Mouse (Mus musculus) naive thymus-derived CD4-positive, alpha-beta T cell, adult 2 months (primary cell): ENCODE results near the gene Rbm33.
A peak's percentile ranks its signal among the peaks of the same experiment; 100 is the strongest.

Experiments
- DNase-seq: peaks from one replicate; pipeline ENCODE4 v3.0.0-alpha.2; 2011; ENCODE audit warnings: low read depth

The Rbm33 gene

DNA sequence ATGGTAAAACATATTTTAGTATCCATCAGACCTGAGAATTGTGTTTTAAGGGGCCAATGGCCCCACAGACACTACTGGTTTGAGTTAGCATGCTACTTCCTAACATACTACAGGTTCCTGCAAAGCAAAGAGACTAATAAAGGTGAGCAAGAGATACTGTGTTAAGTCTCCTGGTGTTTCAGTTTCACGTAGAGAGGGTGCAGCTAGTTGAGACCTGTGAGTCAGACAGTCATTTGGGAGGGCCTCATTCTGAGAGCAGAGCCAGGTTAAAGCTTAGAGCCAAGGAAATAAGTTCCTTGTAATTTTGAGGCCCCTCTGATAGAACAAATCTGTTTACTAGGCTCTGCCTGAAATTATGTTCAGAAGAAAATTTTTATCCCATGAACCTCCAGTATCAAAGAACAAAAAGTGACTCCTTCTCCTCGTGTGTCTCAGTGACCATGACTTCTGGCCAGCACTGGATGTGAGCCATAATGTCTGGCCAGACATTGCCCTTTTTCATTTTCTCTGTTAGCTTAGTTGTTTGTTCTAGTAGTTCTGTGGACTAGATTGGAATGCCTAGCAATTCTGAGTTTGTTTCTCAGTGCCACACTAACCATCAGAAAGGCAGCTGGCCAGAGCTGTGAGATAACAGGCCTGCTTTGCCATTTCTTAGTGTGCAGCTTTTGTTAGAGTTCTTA lies 95.2 kb downstream of the Rbm33 start:
- DNase-seq: no peak

DNA sequence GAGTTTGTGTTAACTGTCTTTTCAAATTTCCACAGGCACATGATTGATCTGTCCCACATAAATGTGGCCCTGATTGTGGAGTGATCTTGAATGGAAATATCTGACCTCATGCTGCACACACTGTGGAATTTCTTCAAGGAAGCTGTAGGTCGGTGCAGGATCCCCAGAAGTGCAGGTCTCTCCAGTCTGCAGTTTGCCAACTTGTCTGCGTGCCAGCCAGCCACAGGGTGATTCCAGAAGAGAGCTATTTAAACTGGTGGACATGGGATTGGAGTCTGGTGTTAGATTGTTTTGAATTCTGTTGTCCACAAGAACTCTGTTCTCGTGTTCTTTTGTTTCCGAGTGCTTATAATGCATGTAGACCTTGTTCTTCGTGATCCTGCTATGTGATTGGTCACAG lies 96.6 kb downstream of the Rbm33 start:
- no peak for DNase-seq

DNA sequence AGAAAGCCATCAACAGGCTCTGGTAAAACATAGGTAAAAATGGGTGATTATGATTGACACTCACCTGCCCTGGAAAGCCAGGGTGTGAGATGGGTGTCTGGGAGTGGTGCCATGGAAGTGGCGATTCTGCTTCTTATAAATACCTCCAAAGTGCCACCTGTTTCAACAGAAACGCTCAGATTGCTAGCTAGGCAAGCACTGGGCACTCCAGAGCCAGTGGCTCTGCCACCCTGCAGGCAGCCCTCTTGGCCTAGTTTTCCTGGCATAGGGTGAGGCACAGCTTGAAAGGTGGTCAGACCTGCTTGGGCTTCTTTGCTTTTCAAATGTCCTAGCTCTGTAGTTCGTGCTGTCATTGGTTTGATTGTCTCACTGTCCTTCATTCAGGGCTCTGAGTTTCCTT lies 97.2 kb downstream of the Rbm33 start:
- no peak for DNase-seq

DNA sequence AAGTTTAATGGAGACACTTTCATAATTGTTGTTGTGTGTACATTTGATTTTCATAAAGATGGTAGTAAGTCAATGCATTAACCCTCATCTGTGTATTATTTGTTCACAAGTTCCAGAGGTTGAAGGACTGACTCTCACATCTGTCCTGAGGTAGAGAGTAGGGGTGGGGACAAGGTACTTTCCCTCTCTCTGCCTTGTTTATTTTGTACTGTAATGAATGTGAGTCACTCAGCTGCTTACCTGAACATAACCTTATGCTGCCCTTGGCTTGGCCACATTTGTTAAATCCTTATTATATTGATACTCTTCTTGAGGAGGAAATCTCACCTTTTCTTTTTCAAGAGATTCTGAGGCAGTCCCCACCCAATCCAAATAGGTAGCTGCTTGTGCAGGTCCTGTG lies 99.1 kb downstream of the Rbm33 start:
- no peak for DNase-seq

DNA sequence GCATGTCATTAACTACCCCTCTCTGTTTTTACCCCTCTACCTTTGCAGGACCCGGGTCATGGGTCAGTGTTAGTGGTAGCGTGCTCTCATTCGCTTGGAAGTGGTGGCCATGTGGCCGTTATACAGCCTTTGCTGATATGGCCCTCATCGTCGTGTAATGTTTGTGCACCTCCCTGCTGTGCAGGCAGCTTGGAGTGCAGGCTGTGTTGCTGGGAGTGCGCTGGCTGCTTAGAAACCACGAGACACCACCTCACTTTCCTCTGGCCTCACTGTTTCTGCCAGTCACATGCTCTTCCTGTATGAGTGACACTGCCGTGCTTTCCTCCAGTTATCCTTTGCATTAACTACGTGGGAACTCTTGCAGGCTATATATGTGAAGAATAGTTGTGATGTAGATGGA lies 101.8 kb downstream of the Rbm33 start:
- DNase-seq: no peak

DNA sequence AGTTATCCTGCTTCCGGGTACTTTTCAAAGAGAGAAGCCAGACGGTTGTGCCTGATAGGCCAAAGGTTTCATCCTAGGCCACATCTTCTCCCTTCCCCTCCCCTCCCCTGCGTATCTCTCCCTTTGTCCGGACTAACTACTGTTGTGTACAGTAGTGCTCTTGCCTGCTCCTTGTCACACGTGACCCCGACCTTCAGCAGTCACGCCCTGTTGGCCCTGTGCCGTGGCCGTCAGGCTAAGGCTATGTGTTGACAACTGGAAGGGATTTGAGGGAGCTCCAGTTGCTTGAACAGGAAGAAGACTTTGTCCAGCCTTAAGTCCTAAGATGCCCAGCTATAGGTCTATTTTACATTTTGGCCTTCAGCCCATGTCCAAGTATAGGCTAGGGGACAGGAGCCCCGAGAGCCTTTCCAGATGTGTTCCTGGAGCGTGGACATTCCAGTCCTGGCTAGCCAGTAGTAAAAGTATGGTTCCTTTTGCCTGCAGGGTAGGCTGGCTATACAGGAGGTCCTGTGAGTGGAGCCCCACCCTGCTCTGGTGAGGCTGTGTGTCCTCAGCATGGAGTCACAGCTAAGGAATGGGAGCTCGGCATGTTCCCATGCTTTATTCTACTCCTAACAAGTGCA lies 102.8 kb downstream of the Rbm33 start:
- no peak for DNase-seq

DNA sequence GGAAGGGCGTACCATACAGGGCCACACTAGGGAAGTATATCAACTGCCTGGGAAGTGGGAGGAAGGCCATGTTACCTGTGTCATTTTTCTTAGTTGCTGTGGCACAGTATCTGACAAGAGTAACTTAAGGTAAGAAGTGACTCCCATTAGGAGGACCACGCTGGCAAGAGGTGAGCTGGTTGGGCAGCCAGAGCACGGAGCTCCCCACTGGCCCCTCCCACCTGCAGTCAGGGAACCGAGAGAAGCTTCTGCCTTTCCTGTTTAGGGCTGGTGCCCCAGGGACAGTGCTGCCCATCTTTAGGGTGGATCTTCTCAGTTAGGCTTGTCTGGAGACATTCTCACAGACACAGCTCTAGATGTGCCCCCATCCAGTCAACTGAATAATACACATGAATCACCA lies 106.9 kb downstream of the Rbm33 start:
- no peak for DNase-seq

DNA sequence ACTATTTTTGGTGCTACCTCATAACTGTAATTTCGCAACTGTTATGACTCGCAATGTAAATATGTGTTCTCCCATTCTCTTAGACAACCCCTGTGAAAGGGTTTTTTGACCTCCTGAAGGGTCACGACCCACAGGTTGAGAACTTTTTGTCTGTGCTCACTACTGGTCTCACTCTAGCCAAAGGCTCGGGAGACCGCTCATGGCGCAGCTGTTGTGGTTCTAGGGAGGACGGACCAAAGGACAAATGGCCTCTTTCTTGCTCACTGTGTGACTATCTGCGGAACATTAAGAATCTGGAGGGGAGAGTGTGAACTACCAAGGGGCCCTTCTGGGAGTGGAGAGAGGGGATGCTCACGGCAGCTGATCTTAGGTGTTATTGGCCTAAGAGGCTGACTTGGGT lies 109.0 kb downstream of the Rbm33 start:
- DNase-seq: no peak

DNA sequence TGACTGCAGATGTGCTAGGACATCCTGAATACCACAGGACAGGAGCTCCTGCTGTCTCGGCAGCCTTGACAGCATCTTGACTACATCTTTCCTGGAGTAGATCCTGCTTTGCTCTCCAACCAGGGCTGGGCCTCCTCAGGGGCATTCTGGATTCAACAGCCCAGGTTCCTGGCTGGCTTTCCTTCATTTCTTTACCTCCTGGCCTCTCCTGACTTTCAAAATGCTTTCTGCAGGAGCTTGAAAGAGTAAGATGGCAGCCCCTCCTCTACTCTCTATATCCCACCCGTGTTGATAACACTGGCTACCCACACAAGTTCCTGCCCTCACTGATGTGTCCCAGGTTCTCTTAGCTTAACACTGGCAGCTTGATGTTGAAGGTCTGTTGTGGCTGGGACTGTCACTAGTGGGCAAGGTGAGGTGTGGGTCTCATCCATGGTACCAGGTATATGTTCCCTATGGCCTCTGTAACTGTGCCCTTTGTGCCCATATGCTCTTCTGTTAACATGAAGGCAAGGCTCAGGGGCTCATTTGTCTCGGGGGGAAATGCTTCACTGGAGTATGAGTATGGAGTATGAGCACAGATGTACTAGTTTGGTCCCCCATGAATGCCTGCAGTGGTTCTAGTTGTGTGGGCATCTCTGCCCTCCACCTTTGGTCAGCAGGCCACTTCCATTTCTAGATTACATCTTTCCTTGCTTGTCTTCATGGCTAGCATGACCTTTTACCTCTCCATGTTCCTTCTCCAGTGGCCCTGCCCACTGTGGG lies 133.4 kb downstream of the Rbm33 start:
- DNase-seq: no peak

DNA sequence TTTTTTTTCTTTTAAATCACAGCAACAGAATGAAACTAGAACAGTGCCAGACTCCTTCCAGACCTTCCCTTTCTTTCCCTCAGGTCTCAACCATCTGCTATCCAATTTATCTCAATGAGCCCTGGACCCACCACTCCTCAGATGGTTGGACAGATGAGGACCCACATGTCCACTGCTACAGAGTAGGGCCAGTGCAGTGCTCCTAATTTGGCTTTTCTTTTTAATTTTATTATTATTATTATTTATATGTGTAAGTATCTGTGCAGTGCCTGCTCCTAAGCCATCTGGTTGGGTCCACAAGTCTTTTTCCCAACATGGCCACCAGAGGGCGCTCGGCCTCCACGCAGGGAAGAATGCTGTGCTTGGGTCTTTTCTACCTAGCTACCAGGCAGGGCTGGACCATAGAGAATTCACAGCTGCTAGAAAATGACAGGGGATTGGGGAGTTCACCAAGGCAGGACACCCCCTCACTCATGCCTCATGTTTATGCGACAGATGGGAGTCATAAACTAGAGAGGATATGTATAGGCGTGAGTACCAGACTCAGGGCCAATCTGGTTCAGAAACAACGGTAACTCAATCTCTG lies 134.2 kb downstream of the Rbm33 start:
- DNase-seq: peak; percentile 77

DNA sequence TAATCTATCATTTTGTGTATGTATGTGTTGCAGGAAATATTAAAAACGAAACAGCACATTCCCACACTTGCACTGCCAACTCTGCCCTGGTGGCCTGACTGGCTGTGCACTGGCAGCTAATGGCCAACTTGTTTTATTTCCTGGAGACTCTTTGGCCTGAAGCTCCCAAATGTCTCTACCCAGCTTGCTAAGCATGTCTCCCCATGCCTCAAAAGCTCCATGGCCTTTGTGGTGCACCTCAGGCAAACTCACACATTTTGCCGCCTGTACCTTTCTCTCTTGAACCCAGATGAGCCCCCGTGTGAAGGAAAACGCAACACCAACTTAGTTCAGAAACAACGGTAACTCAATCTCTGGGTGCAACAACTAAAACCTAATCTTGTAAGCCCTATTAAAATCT lies 136.2 kb downstream of the Rbm33 start:
- DNase-seq: no peak

DNA sequence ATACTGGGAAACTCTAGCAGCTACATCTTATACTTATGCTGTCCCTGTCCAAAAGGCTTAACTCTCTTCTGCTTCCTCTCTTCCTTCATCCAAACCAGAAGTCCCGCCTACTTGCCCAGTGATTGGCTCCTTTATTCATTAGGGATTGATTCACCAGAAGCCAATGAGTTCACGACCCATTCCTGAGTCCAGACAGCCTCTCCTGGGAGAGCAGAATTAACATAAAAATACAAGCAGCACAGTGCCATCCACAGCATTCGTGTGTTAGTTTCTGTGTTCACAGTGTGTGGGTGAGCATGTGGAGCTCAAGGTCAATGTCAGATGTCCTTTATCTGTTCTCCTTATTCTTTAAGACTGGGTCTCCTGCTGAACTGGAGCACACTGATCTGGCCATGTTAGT lies 136.6 kb downstream of the Rbm33 start:
- DNase-seq: no peak

DNA sequence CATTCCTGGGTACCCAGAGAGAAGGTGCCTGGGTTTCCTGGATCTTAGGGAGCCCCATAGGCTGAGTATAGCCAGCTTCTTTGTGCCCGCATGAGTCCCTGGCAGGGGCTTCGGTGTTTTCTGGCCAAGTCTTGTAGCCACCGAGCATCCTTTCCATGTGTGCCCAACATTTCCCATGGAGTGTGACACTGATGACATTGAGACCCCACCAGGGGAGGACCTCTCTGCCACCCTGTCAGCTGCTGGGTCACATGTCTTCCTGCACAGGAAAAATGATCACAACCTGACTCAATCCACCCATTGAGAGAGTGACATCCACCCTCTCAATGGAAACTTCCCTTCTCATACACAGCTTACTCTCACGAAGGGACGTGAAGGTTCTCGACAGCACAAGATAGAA lies 137.6 kb downstream of the Rbm33 start:
- DNase-seq: no peak

DNA sequence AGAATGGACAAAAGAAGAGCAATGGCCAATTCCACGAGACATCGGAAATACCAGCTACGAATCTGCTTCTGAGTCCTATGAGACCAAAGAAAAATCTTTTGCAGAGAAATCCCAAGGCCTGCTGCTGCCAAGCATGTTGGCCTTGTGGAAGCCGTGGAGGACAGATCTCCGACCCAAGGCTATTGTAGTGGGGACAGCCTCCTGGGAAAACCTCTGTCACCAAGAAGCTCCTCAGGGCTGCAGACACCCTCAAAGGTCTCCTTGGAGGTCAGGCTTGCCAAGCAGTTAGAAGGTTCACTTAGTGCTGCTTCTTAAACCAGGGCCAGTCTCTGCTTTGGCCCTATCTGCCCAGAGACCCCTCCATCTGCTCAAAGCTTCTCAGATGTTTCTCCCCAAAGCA lies 138.8 kb downstream of the Rbm33 start:
- no peak for DNase-seq

DNA sequence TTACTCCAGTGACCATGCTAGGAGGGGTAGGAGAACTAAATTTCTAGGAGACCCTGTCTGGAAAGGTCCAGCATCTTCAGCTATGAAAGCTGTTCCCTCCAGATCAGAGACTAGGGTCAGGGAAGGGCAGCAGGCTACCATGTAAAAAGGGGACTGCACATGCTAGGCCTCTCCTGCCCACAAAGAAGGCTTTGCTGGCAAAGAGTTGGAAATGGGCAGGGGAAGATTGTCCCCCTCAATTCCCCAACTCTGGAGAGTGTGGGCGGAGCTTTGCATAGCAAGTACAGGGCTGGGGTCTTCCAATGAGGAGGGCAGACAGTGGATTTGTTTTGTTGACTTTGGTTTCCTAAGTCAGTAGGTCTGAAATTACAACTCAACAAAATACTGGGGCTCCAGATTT lies 139.4 kb downstream of the Rbm33 start:
- DNase-seq: no peak

DNA sequence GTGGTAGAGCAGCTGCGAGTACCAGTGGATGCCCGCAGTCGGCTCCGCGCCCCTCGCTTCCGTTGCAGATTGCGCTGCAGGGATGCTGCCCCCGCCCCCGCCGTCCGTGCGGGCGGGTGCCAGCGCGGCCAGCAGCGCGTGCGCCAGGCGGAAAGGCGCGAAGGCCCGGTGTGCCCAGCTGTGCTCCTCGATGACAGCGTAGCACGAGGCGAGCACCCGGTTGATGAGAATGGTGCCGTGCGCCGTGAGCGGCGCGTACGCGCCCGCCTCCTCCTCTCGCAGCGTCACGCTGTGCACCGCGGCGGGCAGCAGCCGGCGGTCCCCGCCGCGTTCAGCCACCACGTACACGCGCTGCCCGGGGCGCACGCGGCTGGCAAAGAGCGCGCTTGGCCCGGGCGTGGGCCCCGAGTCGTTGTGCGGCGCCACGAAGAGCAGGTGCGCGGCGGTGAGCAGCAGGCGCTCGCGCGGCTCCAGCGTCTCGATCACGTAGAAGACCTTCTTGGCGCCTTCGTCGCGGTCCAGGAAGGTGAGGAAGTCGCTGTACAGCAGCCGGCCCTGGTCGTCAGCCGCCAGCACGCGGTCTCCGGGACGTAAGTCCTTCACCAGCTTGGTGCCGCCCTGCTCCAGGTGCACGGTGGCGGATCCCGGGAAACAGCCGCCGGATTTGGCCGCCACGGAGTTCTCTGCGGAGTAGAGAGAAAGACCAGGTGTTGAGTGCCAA lies 141.2 kb downstream of the Rbm33 start:
- DNase-seq: no peak

DNA sequence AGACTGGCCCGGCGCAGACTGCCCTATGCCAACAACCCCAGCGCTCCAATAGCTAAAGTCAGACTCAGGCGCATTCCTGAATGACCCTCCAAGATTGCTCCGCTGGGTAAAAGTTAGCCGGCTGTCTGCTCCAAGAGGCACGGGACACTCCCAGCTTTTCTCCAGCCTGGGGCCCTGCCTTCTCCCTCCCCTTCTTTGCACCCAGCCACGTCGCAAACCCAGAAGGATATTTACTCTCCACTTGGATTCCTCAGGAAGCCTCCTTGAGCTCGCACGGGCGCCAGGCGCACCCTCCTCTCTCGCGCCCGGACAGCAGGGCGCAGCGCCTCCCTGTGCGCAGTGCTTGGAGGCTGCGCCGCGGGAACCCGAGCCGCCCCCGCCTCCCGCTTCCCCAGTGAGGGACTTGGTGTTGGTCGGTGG lies 141.9 kb downstream of the Rbm33 start:
- no peak for DNase-seq

DNA sequence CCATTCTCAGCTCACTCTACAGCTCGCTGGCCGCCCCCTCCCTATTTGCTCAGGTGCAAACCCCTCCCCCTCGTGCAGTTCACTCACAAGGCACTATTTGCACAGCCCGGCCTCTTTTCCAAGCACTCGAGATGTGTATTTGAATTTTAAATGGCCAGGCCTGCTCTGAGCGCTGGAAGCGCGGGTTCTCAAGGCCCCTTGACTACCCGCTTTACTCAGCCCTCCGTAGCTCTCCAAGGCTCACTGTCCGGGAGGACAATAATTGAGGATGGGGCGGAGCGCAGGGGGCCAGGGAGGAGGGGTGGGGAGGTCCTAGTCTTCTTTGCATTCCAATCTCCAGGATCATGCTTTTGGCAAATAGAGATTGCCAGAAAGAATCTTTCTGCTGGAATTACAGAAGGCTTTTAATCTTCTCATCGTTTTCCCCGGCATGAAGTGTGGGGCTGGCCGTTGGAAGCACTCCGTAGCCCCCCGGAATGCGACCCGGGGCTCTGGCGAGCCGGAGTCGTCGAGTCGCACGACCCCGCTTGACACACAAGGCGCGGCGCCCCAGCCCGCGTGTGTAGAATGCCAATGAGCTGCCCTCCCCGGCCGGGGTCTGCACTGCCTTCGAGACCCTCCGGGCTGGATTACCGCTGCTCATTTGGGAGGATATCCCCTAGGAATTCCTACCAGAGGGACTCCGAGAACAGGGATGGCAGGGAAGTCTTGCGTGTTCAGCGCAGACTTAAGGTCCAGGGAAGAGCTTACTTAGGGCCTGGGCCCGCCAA lies 142.7 kb downstream of the Rbm33 start:
- DNase-seq: no peak

DNA sequence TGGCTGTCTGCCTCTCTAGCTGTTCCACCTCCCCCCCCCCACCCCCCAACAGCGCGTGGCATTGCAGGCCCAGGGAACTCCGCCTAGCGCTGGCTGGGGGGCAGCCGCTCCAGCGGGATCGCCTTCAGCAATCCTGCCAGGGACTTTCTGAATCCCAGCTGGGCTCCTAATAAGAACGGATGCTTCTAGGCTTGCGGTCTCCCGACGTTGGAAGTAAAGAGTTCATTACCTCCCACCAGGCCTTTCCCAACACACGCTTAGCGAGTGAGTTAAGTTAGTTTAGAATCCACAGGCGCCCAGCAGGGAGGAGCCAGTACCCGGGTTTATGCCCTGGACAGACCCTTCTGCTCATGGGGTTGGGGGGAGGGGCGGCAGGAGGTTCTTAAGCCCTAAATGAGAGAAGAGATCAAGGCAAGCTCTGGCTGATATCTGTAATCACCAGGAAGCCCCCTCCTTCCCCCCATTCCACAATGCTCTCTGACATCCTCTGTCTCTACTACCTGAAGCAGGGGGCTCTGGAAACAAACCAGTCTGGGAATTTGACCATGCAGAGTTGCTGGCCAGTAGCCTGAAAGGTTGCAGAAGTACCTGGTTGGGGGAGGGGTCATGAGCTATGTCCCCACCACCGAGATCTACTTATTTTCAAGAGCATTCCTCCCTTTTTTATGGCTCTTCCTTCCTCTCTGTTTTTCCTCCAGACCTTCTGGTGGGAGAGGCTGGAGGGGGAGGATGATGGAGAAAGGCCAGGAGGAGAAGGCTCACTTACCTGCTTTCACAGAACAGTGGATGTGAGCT lies 143.8 kb downstream of the Rbm33 start:
- no peak for DNase-seq

DNA sequence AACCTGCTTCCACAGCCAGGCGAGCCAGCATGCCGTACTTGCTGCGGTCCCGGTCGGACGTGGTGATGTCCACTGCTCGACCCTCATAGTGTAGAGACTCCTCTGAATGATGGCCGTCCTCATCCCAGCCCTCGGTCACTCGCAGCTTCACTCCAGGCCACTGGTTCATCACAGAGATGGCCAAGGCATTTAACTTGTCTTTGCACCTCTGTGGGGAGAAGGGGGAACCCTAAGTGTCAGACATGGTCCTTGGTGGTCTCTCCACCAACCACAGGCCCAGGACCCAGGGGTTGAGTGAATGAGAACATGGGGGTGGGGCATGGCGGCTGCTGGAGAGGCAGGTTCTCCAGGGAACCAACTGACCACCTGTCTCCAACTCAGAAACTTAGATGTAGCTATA lies 144.5 kb downstream of the Rbm33 start:
- DNase-seq: no peak
